Mouse (Mus musculus) C2C12 (cell line): ENCODE measurements around the gene Mtx1. TPM values are rescaled to one million over a fixed set of nuclear protein-coding genes. Genes with fewer than 3 reads are reported as not detected.
A peak's percentile ranks its signal among the peaks of the same experiment; 100 is the strongest.

Experiments used
- H3K27me3 ChIP-seq: one replicate; pipeline ENCODE4 v1.6.1; 2011; ENCODE audit not compliant: control insufficient read depth, insufficient read depth, insufficient read length
- H3K36me3 ChIP-seq: one replicate; pipeline ENCODE4 v1.6.1; 2011; ENCODE audit not compliant: control insufficient read depth, insufficient read depth
- H3K4me3 ChIP-seq: one replicate; pipeline ENCODE4 v1.5.1; 2011; ENCODE audit warnings: mild to moderate bottlenecking, control low read depth; ENCODE audit not compliant: poor library complexity, insufficient read depth, severe bottlenecking
- H3K79me2 ChIP-seq: one replicate; pipeline ENCODE4 v1.6.1; 2011; ENCODE audit not compliant: control insufficient read depth, insufficient read depth
- H3K79me3 ChIP-seq: one replicate; pipeline ENCODE4 v1.6.1; 2011; ENCODE audit warnings: low read depth, control low read depth
- H3ac ChIP-seq: one replicate; pipeline ENCODE3; 2011; ENCODE audit warnings: low read depth; ENCODE audit not compliant: control insufficient read depth, insufficient read length
- CEBPB ChIP-seq: IDR thresholded peaks from one replicate; pipeline ENCODE4 v1.6.1; 2011; ENCODE audit warnings: low read depth, mild to moderate bottlenecking, control low read depth, moderate library complexity
- CTCF ChIP-seq: IDR thresholded peaks from one replicate; pipeline ENCODE4 v1.5.1; 2011; ENCODE audit not compliant: control insufficient read depth, insufficient read depth, insufficient read length
- FOSL1 ChIP-seq: IDR thresholded peaks from one replicate; pipeline ENCODE4 v1.8.0; 2011; ENCODE audit warnings: mild to moderate bottlenecking, low read length; ENCODE audit not compliant: poor library complexity, insufficient read depth, severe bottlenecking
- MAX ChIP-seq: IDR thresholded peaks from one replicate; pipeline ENCODE4 v1.6.1; 2011; ENCODE audit warnings: mild to moderate bottlenecking, control low read depth
- MYOD1 ChIP-seq: IDR thresholded peaks from one replicate; pipeline ENCODE4 v1.6.1; 2011; ENCODE audit warnings: low read depth; ENCODE audit not compliant: control insufficient read depth, insufficient read length
- MYOG ChIP-seq: IDR thresholded peaks from one replicate; pipeline ENCODE4 v1.6.1; 2011; ENCODE audit not compliant: control insufficient read depth, insufficient read length; ENCODE audit errors: extremely low read depth
- USF1 ChIP-seq: IDR thresholded peaks from one replicate; pipeline ENCODE4 v1.6.1; 2011; ENCODE audit warnings: low read depth, mild to moderate bottlenecking, control low read depth, moderate library complexity
- polyA plus RNA-seq: library from polyadenylated mRNA; unstranded; fragments of >200 nt; fragmentation: generic; extraction: Trizol; gene quantifications from one replicate; pipeline ENCODE4 v1.2.1, GENCODE M21; 2012; ENCODE audit warnings: missing spikeins

Mtx1 gene
- polyA plus RNA-seq, 1 experiment, result 248 TPM

GRCm38 (mm10) chr3:89214681-89215411, 12.0 kb downstream of the Mtx1 start, which contains the start of gene Thbs3:
Thbs3 (plus strand) TSS chr3:89215180.
- Histone ChIP-seq H3ac (peak within 1 kb of the TSS; percentile 86), H3K79me2 (peaks cover 31% of the 10 kb centered on the region)
- TF ChIP-seq MYOD1 (no peak), CTCF (no peak), MAX (no peak), MYOG (no peak), USF1 (no peak), CEBPB (no peak), FOSL1 (no peak)

GRCm38 (mm10) chr3:89213803-89214530, 12.9 kb downstream of the Mtx1 start:
- Histone ChIP-seq H3K4me3 (peak overlapping the region; percentile 91), H3K79me3 (peaks cover 11% of the 10 kb centered on the region), H3ac (peak overlapping the region; percentile 86), H3K79me2 (peaks cover 31% of the 10 kb centered on the region), H3K36me3 (peaks cover 19% of the 10 kb centered on the region), H3K27me3 (no peaks in the 10 kb centered on the region)
- TF ChIP-seq MAX (no peak), FOSL1 (no peak), CTCF (no peak), CEBPB (no peak), MYOG (no peak), MYOD1 (no peak), USF1 (no peak)

More at GRCm38 (mm10) chr3:89214681-89215411, 12.0 kb downstream of the Mtx1 start, which contains the start of gene Thbs3:
- Histone ChIP-seq H3K36me3 (peaks cover 13% of the 10 kb centered on the region), H3K4me3 (peak within 1 kb of the TSS; percentile 91), H3K79me3 (peaks cover 11% of the 10 kb centered on the region), H3K27me3 (no peaks in the 10 kb centered on the region)

- Histone ChIP-seq H3K27me3 (no peaks in the 10 kb centered on the region), H3K36me3 (peaks cover 43% of the 10 kb centered on the region), H3K79me3 (peaks cover 11% of the 10 kb centered on the region), H3K79me2 (peaks cover 31% of the 10 kb centered on the region), H3ac (no peak overlapping the region), H3K4me3 (no peak overlapping the region)
- TF ChIP-seq USF1, result no peak
- no peak for TF ChIP-seq CEBPB
- no peak for TF ChIP-seq CTCF
- no peak for TF ChIP-seq MYOD1
- no peak for TF ChIP-seq MAX
Measured at GRCm38 (mm10) chr3:89210731-89211130, 16.2 kb downstream of the Mtx1 start.

GRCm38 (mm10) chr3:89210162-89210561, 16.7 kb downstream of the Mtx1 start:
- H3ac ChIP-seq, result no peak overlapping the region
- H3K36me3 ChIP-seq, result peaks cover 44% of the 10 kb centered on the region
- H3K4me3 ChIP-seq, result no peak overlapping the region
- peaks cover 31% of the 10 kb centered on the region for H3K79me2 ChIP-seq
- no peaks in the 10 kb centered on the region for H3K27me3 ChIP-seq
- peaks cover 11% of the 10 kb centered on the region for H3K79me3 ChIP-seq
- TF ChIP-seq CTCF (no peak), FOSL1 (no peak), MYOG (no peak), MYOD1 (no peak), MAX (no peak), CEBPB (no peak), USF1 (no peak)

GRCm38 (mm10) chr3:89209731-89210130, 17.2 kb downstream of the Mtx1 start:
- Histone ChIP-seq H3K27me3 (no peaks in the 10 kb centered on the region), H3K79me2 (peaks cover 31% of the 10 kb centered on the region), H3K4me3 (no peak overlapping the region), H3K36me3 (peaks cover 49% of the 10 kb centered on the region), H3K79me3 (peaks cover 11% of the 10 kb centered on the region), H3ac (no peak overlapping the region)
- no peak for TF ChIP-seq USF1
- no peak for TF ChIP-seq CTCF
- no peak for TF ChIP-seq FOSL1
- no peak for TF ChIP-seq MAX
- no peak for TF ChIP-seq MYOD1
- no peak for TF ChIP-seq CEBPB
- no peak for TF ChIP-seq MYOG
